Mouse (Mus musculus) retina, embryonic 14.5 days (tissue): Measurements from ENCODE around the gene Cmtm7.

Experiments used
- DNase-seq: peaks from one replicate; pipeline ENCODE4 v3.0.0-alpha.2; 2015; ENCODE audit warnings: low spot score

Gene Cmtm7

GRCm38 (mm10) chr9:114781526-114782212 is at the start of gene Cmtm7:
Gene Cmtm7 (minus strand): TSS chr9:114781856.
- peak; percentile 72 for DNase-seq

GRCm38 (mm10) chr9:114830351-114830750 is 48.7 kb upstream of the Cmtm7 start:
- no peak for DNase-seq

- no peak for DNase-seq
These were observed 48.0 kb upstream of the Cmtm7 start for GRCm38 (mm10) chr9:114829669-114830068.

- DNase-seq: no peak
These were observed 46.7 kb upstream of the Cmtm7 start for GRCm38 (mm10) chr9:114828377-114828776.

GRCm38 (mm10) chr9:114827242-114827852 is 45.7 kb upstream of the Cmtm7 start:
- DNase-seq: no peak

- no peak for DNase-seq
These were observed 42.5 kb upstream of the Cmtm7 start for GRCm38 (mm10) chr9:114824166-114824565.

- DNase-seq: no peak
These were observed 40.1 kb upstream of the Cmtm7 start for GRCm38 (mm10) chr9:114821548-114822289.

- no peak for DNase-seq
These were observed 37.3 kb upstream of the Cmtm7 start for GRCm38 (mm10) chr9:114818918-114819317.

GRCm38 (mm10) chr9:114817012-114817411 is 35.4 kb upstream of the Cmtm7 start:
- no peak for DNase-seq

GRCm38 (mm10) chr9:114816121-114816520 is 34.5 kb upstream of the Cmtm7 start:
- no peak for DNase-seq

- peak; percentile 69 for DNase-seq
These were observed 33.7 kb upstream of the Cmtm7 start for GRCm38 (mm10) chr9:114815315-114815714.

- no peak for DNase-seq
These were observed 30.3 kb upstream of the Cmtm7 start for GRCm38 (mm10) chr9:114812001-114812400.

GRCm38 (mm10) chr9:114810837-114811236 is 29.2 kb upstream of the Cmtm7 start:
- no peak for DNase-seq

GRCm38 (mm10) chr9:114808671-114809070 is 27.0 kb upstream of the Cmtm7 start:
- DNase-seq: no peak

- no peak for DNase-seq
These were observed 25.6 kb upstream of the Cmtm7 start for GRCm38 (mm10) chr9:114807261-114807660.

- DNase-seq: no peak
These were observed 23.6 kb upstream of the Cmtm7 start for GRCm38 (mm10) chr9:114805151-114805671.

- no peak for DNase-seq
These were observed 20.5 kb upstream of the Cmtm7 start for GRCm38 (mm10) chr9:114802191-114802590.

GRCm38 (mm10) chr9:114801301-114801700 is 19.6 kb upstream of the Cmtm7 start:
- DNase-seq: no peak

- DNase-seq: no peak
These were observed 17.9 kb upstream of the Cmtm7 start for GRCm38 (mm10) chr9:114799498-114800107.

GRCm38 (mm10) chr9:114798845-114799244 is 17.2 kb upstream of the Cmtm7 start:
- DNase-seq: peak; percentile 48

GRCm38 (mm10) chr9:114797329-114798004 is 15.8 kb upstream of the Cmtm7 start:
- DNase-seq: peak; percentile 95
